Mouse (Mus musculus) olfactory bulb, adult 2 months (tissue): ENCODE measurements at regions not wholly inside any gene's neighbourhood (a gene's known extent, or its start where the extent isn't known, plus 50 kb on each side); places are given as distances from the start of the nearest gene placed in this dataset.

ENCODE experiments used
- CTCF ChIP-seq: fragments of 200-500 bp; IDR thresholded peaks from 2 replicates; pipeline ENCODE4 v1.5.1; 2012; ENCODE audit warnings: low read depth, mild to moderate bottlenecking, low read length, moderate library complexity; ENCODE audit not compliant: insufficient read depth
- POLR2A ChIP-seq: fragments of 200-500 bp; IDR thresholded peaks from 2 replicates; pipeline ENCODE4 v1.6.1; 2012; ENCODE audit warnings: mild to moderate bottlenecking, low read depth, low read length, moderate library complexity; ENCODE audit not compliant: insufficient read depth

- TF ChIP-seq CTCF, result no peak
- TF ChIP-seq POLR2A, result no peak
Observed at GRCm38 (mm10) chr9:87899368-87899767, 168.3 kb upstream of the Tbx18 start.
